Mouse (Mus musculus) embryo, embryonic 10 days (tissue): ENCODE measurements around the gene Ascl2.

ENCODE experiments used
- DNase-seq: peaks from one replicate; pipeline ENCODE4 v3.0.0-alpha.2; 2015; ENCODE audit warnings: low spot score

Gene Ascl2

DNA sequence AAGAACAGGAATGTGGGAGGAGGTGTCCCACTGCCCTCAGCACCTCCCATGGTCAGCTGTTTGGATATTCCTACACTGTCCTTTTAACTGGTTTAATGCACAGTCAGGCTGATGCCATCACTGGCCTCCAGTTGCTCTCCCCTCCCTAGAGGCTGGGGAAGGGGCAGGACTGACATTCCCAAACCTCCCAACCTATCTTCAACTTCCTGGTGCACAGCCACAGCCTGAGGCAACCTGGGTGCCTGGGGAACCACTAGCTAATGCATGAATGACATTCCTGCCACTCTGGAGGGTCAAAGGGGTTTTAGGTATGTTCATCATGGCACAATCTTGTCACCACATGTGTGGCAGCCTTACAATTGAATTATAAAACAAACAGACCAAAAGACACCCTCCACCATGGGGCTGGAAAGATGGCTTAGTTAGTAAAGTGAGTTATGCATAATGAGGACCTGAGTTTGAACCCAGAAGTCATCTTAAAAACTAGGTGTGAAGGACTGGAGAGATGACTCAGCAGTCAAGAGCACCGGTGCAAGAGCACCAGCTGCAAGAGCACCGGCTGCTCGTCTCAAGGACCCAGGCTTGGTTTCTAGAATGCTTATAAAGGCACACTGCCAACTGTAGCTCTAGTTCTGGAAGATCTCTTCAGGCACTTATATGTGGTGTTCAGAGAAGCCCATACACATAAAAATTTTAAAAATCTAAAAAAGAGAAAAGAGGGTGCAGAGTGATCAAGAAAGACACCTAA lies 28.5 kb upstream of the Ascl2 start:
- no peak for DNase-seq

- DNase-seq, result no peak
Measured at GRCm38 (mm10) chr7:142996998-142997397, 27.9 kb upstream of the Ascl2 start.

GRCm38 (mm10) chr7:142995630-142996338 lies 26.7 kb upstream of the Ascl2 start:
- no peak for DNase-seq

GRCm38 (mm10) chr7:142995004-142995403 lies 25.9 kb upstream of the Ascl2 start:
- DNase-seq, result no peak

DNA sequence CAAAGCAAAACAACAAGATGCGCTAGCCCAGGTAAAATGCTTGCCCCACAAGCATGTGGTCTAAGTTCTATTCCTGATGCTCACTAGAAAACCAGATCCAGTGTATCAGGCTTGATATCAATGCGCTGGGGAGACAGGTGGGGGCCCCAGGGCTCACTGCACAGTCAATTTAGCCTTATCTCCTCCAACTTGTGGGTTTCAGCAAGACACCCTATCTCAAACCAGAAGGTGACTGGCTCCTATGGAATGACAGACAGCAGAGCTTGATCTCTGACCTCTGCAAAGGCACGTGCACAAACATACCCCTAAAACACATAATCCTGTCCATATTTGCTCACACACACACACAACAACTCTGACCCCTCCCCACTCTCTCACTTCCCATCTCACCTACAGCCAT lies 18.7 kb upstream of the Ascl2 start:
- DNase-seq, result no peak

GRCm38 (mm10) chr7:142985146-142985545 lies 16.1 kb upstream of the Ascl2 start:
- no peak for DNase-seq

- DNase-seq, result no peak
Measured at GRCm38 (mm10) chr7:142981908-142982307, 12.8 kb upstream of the Ascl2 start.

- peak; percentile 90 for DNase-seq
Measured at GRCm38 (mm10) chr7:142967884-142968808, 918 bp downstream of the Ascl2 start.

DNA sequence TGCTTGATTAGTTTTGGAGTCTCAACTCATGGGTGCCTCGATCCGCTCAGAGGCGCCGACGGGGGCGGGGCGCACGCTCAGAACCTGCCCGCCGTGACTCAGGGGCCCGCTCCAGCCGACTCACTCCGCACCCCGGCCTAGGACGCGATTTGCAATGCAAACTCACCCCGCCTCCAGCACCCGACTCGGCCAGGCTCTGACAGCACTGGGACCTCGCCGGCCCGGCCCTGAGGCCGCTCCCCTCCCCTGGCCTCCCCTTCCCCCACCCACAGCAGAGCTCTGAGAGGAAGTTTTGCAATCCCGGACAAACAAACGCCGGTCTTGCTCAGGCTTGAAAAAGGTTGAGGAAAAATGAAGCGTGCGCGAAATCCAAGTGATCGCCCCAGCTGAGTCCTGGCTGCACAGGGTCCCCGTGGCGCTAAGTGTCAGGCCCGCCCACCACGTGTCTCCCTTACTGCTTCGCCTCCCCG lies 1.6 kb downstream of the Ascl2 start:
- peak; percentile 38 for DNase-seq

DNA sequence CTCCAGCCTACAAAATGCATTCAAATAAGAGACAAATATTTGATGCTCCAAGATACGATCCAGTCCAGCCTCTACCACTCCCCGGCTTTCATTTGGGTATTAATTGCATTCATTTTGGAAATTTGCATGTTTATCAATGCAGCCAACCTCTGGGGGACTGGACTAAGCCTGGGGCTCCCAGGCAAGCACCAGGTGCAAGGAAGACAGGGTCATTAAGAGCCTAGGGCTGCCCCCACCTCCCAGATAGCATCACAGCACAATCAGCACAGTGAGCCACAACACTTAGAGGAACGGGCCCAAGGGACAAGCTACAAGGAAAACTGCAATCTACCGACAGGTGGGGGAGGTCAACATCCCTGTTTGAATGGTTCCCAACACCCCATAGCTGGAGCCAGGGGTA lies 9.3 kb downstream of the Ascl2 start:
- no peak for DNase-seq

GRCm38 (mm10) chr7:142958817-142959216 lies 10.2 kb downstream of the Ascl2 start:
- DNase-seq, result no peak

DNA sequence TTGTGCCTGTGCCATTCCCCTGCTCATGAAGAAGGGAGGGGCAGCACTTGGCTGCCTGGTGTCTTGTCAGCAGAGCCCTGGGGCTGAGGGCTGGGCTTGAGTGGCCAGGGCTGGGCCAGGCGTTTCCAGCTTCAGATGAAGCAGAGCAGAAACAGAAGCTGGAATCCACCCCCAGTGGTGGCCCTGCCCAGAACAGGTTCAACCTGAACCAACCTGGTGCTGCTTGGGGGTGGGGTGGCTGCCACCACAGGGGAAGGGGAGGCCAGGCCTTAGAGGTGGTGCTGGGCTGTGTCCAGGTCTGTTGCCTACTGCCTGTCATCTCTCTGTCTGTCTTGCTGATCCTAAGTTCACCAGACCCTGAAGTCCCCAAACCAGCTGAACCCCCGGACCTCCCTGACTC lies 13.0 kb downstream of the Ascl2 start:
- no peak for DNase-seq

DNA sequence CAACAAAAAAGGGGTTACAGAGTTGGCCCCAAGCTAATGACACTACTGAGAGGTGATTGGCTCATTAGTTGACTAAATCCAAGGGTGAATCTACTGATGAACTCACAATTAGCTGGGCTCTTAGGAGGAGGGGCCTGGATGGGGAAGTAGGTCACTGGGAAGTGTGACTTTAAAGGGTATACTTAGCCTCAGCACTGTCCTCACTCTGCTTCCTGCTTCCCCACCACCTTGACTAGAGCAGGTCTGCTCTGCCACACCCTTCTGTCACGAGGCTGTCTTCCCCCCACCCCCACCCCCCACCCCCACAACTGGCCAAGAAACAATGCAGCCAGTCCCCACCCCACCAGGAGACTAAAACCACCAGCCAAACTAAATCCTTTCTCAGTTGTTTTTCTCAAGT lies 19.5 kb downstream of the Ascl2 start:
- DNase-seq, result no peak

GRCm38 (mm10) chr7:142937631-142938030 lies 31.4 kb downstream of the Ascl2 start:
- DNase-seq, result no peak

DNA sequence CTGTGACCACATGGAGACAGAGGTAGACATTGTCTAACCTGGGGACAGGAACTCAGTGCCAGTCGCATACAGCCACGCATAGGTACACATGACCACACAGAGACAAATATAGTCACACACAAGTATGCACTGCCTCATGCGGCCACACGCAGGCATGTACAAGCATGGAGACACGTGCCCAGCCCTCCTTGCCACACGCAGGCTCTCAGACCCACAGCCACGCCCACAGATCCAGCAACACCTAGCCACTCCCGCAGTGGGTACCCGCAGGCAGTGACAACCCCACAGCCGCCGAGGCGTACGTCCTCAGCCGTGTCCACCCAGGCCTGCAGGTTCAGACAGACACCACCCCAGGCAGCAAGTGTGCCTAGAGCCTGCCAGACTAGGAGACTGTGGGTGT lies 33.4 kb downstream of the Ascl2 start:
- DNase-seq, result no peak

DNA sequence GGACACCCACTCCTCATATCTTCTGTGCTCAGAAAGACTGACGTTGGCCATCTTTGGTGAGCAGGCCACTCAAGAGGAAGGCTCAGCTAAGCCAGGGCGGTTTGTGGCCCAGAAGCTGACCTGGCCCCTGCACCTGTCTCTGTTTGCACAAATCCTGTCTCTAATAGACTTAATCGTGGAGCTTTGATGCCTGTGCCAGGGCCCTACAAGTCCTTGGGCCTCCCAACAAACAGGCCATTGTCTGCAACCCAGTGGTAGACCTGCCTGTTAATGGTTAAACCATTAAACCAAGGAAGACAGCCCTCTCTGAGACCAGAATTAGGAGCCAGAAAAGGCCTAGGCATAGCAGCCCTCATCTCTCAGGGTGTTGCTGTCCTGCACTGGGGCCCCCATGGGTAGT lies 36.6 kb downstream of the Ascl2 start:
- no peak for DNase-seq

DNA sequence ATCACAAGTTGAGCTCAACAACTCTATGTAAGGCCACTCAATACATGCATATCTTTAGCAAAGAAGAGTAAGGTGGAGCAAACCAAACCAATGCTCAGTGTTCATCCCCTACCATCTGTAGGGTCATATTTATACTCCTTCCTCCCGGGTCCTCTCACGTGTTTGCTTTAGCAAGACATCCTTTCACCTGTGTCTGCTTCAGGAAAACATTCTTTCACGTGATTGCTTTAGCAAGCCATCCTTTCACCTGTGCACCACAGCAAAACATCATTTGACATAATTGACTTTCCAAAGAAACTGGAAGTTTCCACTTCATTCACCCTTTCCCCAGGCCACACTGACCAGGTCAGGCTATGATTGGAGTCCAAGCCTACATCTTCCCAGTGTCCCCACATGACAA lies 38.0 kb downstream of the Ascl2 start, which contains the start of gene Th:
Gene Th, minus strand, starts transcription at position 101 of the 400 bp plus-strand sequence.
- DNase-seq, result no peak

- no peak for DNase-seq
Measured at GRCm38 (mm10) chr7:142929516-142929915, 39.5 kb downstream of the Ascl2 start.

DNA sequence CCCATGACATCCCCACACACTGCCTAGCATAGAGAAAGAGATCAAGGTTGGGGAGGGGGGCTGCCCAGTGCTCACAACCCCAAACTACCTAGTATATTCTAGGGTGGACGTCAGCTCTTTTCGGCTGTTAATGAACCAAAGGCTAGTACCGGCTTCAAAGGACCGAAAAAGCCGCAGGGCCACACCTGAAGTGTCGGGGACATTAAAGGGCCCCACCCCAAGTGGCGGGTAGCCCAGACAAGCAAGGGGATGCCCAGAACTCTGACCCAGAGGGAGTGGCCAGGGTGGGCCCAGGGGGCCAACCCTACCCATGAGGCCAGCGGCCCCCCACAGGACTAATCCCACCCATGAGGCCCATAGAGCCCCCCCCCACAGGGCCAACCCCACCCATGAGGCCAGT lies 41.8 kb downstream of the Ascl2 start:
- no peak for DNase-seq

DNA sequence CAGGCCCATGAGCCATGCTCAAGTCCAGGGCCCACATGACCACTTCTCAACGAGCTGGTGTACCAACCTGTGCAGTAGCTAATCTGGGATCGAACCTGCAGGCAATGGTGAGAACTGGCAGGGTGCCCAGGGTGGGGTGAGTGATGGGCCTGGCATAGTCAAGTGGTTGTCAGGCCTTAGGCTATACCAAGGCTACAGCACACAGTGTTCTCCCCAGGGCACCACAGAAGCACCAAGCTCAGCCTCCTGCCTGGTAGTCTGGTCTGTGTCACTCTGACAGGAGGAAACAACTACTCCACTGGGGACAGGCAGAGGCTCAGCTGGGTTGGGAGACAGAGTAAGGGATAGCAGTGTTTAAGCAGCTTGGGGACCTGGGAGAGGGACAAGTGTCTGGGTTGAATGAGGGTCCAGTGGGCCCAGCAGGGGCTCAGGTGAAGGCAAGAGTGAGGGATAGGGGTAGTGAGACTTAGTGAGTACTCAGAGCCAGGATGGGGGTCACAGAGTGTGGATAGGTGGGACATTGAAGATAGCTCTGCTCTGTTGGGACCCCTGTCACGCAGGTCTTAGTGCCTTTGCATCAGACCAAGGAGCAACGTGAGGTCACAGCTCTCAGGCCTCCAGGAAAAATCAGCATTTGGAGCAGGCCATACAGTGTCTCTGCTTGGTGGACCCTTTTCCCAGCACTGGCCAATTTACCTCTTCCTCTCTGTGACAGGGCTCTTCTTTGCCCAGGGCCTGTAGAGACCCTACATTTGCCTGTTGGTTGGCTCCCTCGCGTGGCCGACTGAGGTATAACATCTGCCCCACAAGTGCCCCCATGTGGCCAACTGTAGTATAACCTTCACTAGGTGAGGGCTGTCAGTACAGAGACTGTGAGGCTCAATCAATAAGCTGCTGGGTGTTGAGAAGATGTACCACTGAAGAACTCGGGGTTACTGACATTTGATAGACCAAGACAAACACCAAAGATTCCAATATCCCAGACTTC lies 50.1 kb downstream of the Ascl2 start:
- peak; percentile 70 for DNase-seq

DNA sequence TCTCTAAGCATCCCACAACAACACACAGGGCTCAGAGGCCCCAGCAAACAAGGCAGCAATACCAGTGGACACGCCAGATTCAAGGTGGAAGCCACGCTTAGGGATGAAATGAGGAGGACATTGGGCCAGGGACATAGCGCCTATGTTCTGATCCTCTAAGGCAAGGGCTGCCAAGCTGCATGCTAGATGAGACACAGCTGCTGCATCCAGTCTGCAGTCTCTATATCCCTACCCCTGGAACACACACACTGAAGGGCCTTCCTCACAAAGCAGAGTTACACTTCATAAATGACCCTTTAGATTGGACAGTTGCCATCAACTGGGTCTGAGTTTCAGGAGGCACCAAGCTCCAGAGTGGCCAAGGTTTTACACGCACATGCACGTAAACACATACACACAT lies 51.4 kb downstream of the Ascl2 start:
- DNase-seq, result no peak
